Mouse (Mus musculus): ENCODE results near the gene Ttc25.
"Not testable (repeated sequence)": the region's sequence is repeated elsewhere in the genome, so short reads cannot be mapped to it uniquely, and the experiment has no call there.

Ttc25 gene

GRCm38 (mm10) chr11:100604321-100605005 is 59.1 kb downstream of the Ttc25 start:
- DNase-seq (ENCODE audit: low spot score in 2 of 2): no peak

- DNase-seq (ENCODE audit: low spot score in 2 of 2): no peak
Observed at GRCm38 (mm10) chr11:100605451-100605850, 60.0 kb downstream of the Ttc25 start.

- DNase-seq (ENCODE audit: low spot score in 2 of 2): no peak
Observed at GRCm38 (mm10) chr11:100607121-100607520, 61.7 kb downstream of the Ttc25 start.

GRCm38 (mm10) chr11:100608796-100609195 is 63.4 kb downstream of the Ttc25 start:
- no peak for DNase-seq (ENCODE audit: low spot score in 2 of 2)

GRCm38 (mm10) chr11:100609355-100609996 is 64.1 kb downstream of the Ttc25 start:
- DNase-seq (ENCODE audit: low spot score in 2 of 2): no peak

- DNase-seq (ENCODE audit: low spot score in 2 of 2): no peak
Observed at GRCm38 (mm10) chr11:100609997-100610680, 64.7 kb downstream of the Ttc25 start.

- no peak for DNase-seq (ENCODE audit: low spot score in 2 of 2)
Observed at GRCm38 (mm10) chr11:100611627-100612026, 66.2 kb downstream of the Ttc25 start.

GRCm38 (mm10) chr11:100613241-100613640 is 67.8 kb downstream of the Ttc25 start:
- DNase-seq (ENCODE audit: low spot score in 2 of 2): no peak

- no peak for DNase-seq (ENCODE audit: low spot score in 2 of 2)
Observed at GRCm38 (mm10) chr11:100616332-100616731, 70.9 kb downstream of the Ttc25 start.

- not testable (repeated sequence) for DNase-seq (ENCODE audit: low spot score in 2 of 2)
Observed at GRCm38 (mm10) chr11:100616836-100617235, 71.4 kb downstream of the Ttc25 start.

GRCm38 (mm10) chr11:100617480-100617879 is 72.1 kb downstream of the Ttc25 start:
- DNase-seq (ENCODE audit: low spot score in 2 of 2): no peak

- peak in 1 of 2 experiments; percentile 28 for DNase-seq (ENCODE audit: low spot score in 2 of 2)
Observed at GRCm38 (mm10) chr11:100618761-100619484, 73.5 kb downstream of the Ttc25 start, which contains the start of gene Nkiras2. Nkiras2 (plus strand) TSS chr11:100619244.

GRCm38 (mm10) chr11:100619485-100619975 is 74.1 kb downstream of the Ttc25 start:
- DNase-seq (ENCODE audit: low spot score in 2 of 2): peak; percentile 91 to 92

- no peak for DNase-seq (ENCODE audit: low spot score in 2 of 2)
Observed at GRCm38 (mm10) chr11:100619982-100620381, 74.6 kb downstream of the Ttc25 start, which contains the start of gene Dnajc7. Dnajc7 (minus strand) TSS chr11:100620168.
